Mouse (Mus musculus) cerebellum, adult 9-10 months (tissue): ENCODE data around the gene Fam126a.

ENCODE experiments used
- DNase-seq: peaks from one replicate; pipeline ENCODE4 v3.0.0; 2022

The Fam126a gene

GRCm38 (mm10) chr5:24030579-24030969, at the start of gene Fam126a:
Fam126a (minus strand) TSS chr5:24030690.
- peak; percentile 67 for DNase-seq

GRCm38 (mm10) chr5:24078420-24079179, 48.1 kb upstream of the Fam126a start:
- DNase-seq = no peak

- no peak for DNase-seq
Measured at GRCm38 (mm10) chr5:24077739-24078306, 47.3 kb upstream of the Fam126a start.

- peak; percentile 86 for DNase-seq
Measured at GRCm38 (mm10) chr5:24076986-24077718, 46.7 kb upstream of the Fam126a start.

- no peak for DNase-seq
Measured at GRCm38 (mm10) chr5:24072031-24072430, 41.5 kb upstream of the Fam126a start.

GRCm38 (mm10) chr5:24068955-24069354, 38.5 kb upstream of the Fam126a start:
- DNase-seq = no peak

GRCm38 (mm10) chr5:24063545-24063944, 33.1 kb upstream of the Fam126a start:
- no peak for DNase-seq

- DNase-seq = no peak
Measured at GRCm38 (mm10) chr5:24063034-24063433, 32.5 kb upstream of the Fam126a start.

- DNase-seq = no peak
Measured at GRCm38 (mm10) chr5:24060949-24061348, 30.5 kb upstream of the Fam126a start.

GRCm38 (mm10) chr5:24057592-24057991, 27.1 kb upstream of the Fam126a start:
- DNase-seq = no peak

- DNase-seq = no peak
Measured at GRCm38 (mm10) chr5:24056865-24057264, 26.4 kb upstream of the Fam126a start.

GRCm38 (mm10) chr5:24054382-24054781, 23.9 kb upstream of the Fam126a start:
- DNase-seq = no peak

- DNase-seq = no peak
Measured at GRCm38 (mm10) chr5:24053245-24054190, 23.0 kb upstream of the Fam126a start.

- no peak for DNase-seq
Measured at GRCm38 (mm10) chr5:24051755-24052675, 21.5 kb upstream of the Fam126a start.

- no peak for DNase-seq
Measured at GRCm38 (mm10) chr5:24047821-24048220, 17.3 kb upstream of the Fam126a start.

GRCm38 (mm10) chr5:24047001-24047400, 16.5 kb upstream of the Fam126a start:
- DNase-seq = no peak

- no peak for DNase-seq
Measured at GRCm38 (mm10) chr5:24045998-24046631, 15.6 kb upstream of the Fam126a start.

- DNase-seq = no peak
Measured at GRCm38 (mm10) chr5:24044387-24044786, 13.9 kb upstream of the Fam126a start.

- DNase-seq = no peak
Measured at GRCm38 (mm10) chr5:24043367-24043766, 12.9 kb upstream of the Fam126a start.

GRCm38 (mm10) chr5:24041341-24041852, 10.9 kb upstream of the Fam126a start:
- no peak for DNase-seq

- no peak for DNase-seq
Measured at GRCm38 (mm10) chr5:24040601-24041000, 10.1 kb upstream of the Fam126a start.
